Mouse (Mus musculus) thymus, adult 2 months (tissue): ENCODE measurements around the gene Crybg3.

Source experiments
- CTCF ChIP-seq: fragments of 200-500 bp; IDR thresholded peaks from 2 replicates; pipeline ENCODE4 v1.5.1; 2012; ENCODE audit warnings: mild to moderate bottlenecking, control low read depth, low read length, moderate library complexity, borderline replicate concordance; ENCODE audit not compliant: control insufficient read depth, poor library complexity, insufficient read depth; ENCODE audit errors: extremely low read depth
- POLR2A ChIP-seq: fragments of 200-500 bp; IDR thresholded peaks from 2 replicates; pipeline ENCODE4 v1.6.1; 2012; ENCODE audit warnings: mild to moderate bottlenecking, low read length, control low read depth, moderate library complexity; ENCODE audit not compliant: control insufficient read depth, poor library complexity, insufficient read depth; ENCODE audit errors: extremely low read depth

DNA sequence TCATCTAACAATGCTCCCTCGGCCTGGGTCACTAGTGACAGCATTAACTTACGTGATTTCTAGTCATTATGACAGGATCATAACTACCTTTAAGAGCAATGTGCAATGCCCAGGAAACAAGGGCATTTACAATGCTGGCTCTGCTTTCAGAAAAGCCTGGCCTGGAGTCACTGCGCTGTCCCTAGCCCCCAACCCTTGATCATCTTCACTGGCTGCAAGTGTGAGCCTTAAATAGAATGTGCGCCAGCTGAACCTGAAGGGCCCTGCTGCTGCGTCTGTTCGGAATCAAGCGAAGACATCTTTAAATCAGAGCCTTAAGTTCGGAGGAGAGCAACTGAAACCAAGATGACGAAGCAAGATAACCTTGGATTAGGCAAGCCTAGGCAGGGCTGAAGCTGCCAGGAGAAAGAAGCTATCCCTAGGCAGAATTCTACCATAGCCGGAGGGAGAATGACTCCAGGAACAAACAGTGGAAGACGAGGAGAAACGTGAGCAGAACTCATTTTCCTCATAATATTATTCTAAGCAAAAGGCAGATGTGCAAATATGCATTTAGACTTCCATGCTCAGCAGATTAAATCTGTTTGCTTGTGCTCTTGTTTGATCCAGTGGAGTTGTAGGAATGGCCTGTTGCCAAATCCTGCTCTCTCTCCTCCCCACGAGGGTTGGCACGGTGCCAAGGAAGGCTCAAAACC, 52.7 kb downstream of the Crybg3 start:
- TF ChIP-seq CTCF, result no peak
- no peak for TF ChIP-seq POLR2A
